Mouse (Mus musculus) myocyte (in vitro differentiated cells): ENCODE data around the gene Sh2d2a. TPM values are rescaled to one million over a fixed set of nuclear protein-coding genes. Genes with fewer than 3 reads are reported as not detected.
"Not testable (repeated sequence)": the region's sequence is repeated elsewhere in the genome, so short reads cannot be mapped to it uniquely, and the experiment has no call there.

ENCODE experiments used
- H3K27me3 ChIP-seq: one replicate; pipeline ENCODE4 v1.6.1; 2011; ENCODE audit not compliant: control insufficient read depth, insufficient read depth, insufficient read length
- H3K36me3 ChIP-seq: one replicate; pipeline ENCODE4 v1.6.1; 2011; ENCODE audit not compliant: control insufficient read depth, insufficient read depth
- H3K4me2 ChIP-seq: one replicate; pipeline ENCODE4 v1.6.1; 2011; ENCODE audit warnings: low read depth, control low read depth
- H3K4me3 ChIP-seq: one replicate; pipeline ENCODE4 v1.5.1; 2011; ENCODE audit warnings: mild to moderate bottlenecking, control low read depth, moderate library complexity
- H3K79me2 ChIP-seq: one replicate; pipeline ENCODE4 v1.6.1; 2011; ENCODE audit not compliant: control insufficient read depth, insufficient read depth
- H3ac ChIP-seq: one replicate; pipeline ENCODE4 v1.6.1; 2011; ENCODE audit not compliant: control insufficient read depth, insufficient read length
- CEBPB ChIP-seq: IDR thresholded peaks from 2 replicates; pipeline ENCODE4 v1.6.1; 2011; ENCODE audit warnings: mild to moderate bottlenecking, moderate library complexity; ENCODE audit not compliant: poor library complexity, insufficient read depth, severe bottlenecking
- E2F4 ChIP-seq: IDR thresholded peaks from one replicate; pipeline ENCODE4 v1.6.1; 2011; ENCODE audit warnings: mild to moderate bottlenecking, control low read depth, moderate library complexity; ENCODE audit not compliant: insufficient read depth
- MAX ChIP-seq: IDR thresholded peaks from one replicate; pipeline ENCODE4 v1.6.1; 2011; ENCODE audit warnings: low read depth, mild to moderate bottlenecking, control low read depth
- MYOD1 ChIP-seq, 3 experiments: IDR thresholded peaks; one replicate each; pipeline ENCODE4 v1.6.1; 2011; ENCODE audit warnings: control low read depth in 2 of 3, low read depth in 2 of 3, mild to moderate bottlenecking in 2 of 3, moderate library complexity in 1 of 3; ENCODE audit not compliant: insufficient read length in 2 of 3, control insufficient read depth in 1 of 3
- MYOG ChIP-seq, 3 experiments: IDR thresholded peaks; one replicate each; pipeline ENCODE4 v1.6.1; 2011; ENCODE audit warnings: control low read depth in 2 of 3, low read depth in 2 of 3, mild to moderate bottlenecking in 2 of 3; ENCODE audit not compliant: insufficient read length in 2 of 3, control insufficient read depth in 1 of 3, insufficient read depth in 1 of 3
- POLR2A ChIP-seq: IDR thresholded peaks from one replicate; pipeline ENCODE4 v1.6.1; 2011; ENCODE audit warnings: low read depth, mild to moderate bottlenecking, control low read depth, moderate library complexity; ENCODE audit not compliant: insufficient read length
- POLR2AphosphoS2 ChIP-seq: IDR thresholded peaks from one replicate; pipeline ENCODE4 v1.6.1; 2011; ENCODE audit warnings: low read depth, control low read depth; ENCODE audit not compliant: insufficient read length
- REST ChIP-seq: IDR thresholded peaks from one replicate; pipeline ENCODE4 v1.6.1; 2011; ENCODE audit warnings: mild to moderate bottlenecking, control low read depth, moderate library complexity; ENCODE audit not compliant: insufficient read depth, insufficient read length
- SRF ChIP-seq: IDR thresholded peaks from one replicate; pipeline ENCODE4 v1.6.1; 2011; ENCODE audit warnings: low read depth; ENCODE audit not compliant: control insufficient read depth, insufficient read length
- TCF12 ChIP-seq: IDR thresholded peaks from one replicate; pipeline ENCODE4 v1.6.1; 2011; ENCODE audit warnings: mild to moderate bottlenecking, control low read depth; ENCODE audit not compliant: poor library complexity, insufficient read depth, severe bottlenecking
- TCF3 ChIP-seq: IDR thresholded peaks from one replicate; pipeline ENCODE4 v1.6.1; 2011; ENCODE audit warnings: low read depth, control low read depth; ENCODE audit not compliant: insufficient read length
- USF1 ChIP-seq: IDR thresholded peaks from one replicate; pipeline ENCODE4 v1.6.1; 2011; ENCODE audit warnings: low read depth, mild to moderate bottlenecking, control low read depth, moderate library complexity
- polyA plus RNA-seq: library from polyadenylated mRNA; unstranded; fragments of >200 nt; fragmentation: generic; extraction: Trizol; gene quantifications from one replicate; pipeline ENCODE4 v1.2.1, GENCODE M21; 2012; ENCODE audit warnings: missing spikeins

Sh2d2a gene
- polyA plus RNA-seq, 1 experiment = not detected

GRCm38 (mm10) chr3:87884708-87885251, 38.2 kb downstream of the Sh2d2a start:
- peaks cover 51% of the 10 kb centered on the region for H3K79me2 ChIP-seq
- H3K27me3 ChIP-seq = no peaks in the 10 kb centered on the region
- TF ChIP-seq TCF3 (no peak), POLR2A (no peak), SRF (no peak), TCF12 (no peak), REST (no peak), CEBPB (no peak), POLR2AphosphoS2 (no peak), MYOG (IDR thresholded peaks at IDR 0.05; ENCODE audit: control insufficient read depth in 1 of 3, insufficient read depth in 1 of 3, insufficient read length in 2 of 3, low read depth in 2 of 3) (no peak), E2F4 (no peak), MYOD1 (IDR thresholded peaks at IDR 0.05; ENCODE audit: control insufficient read depth in 1 of 3, insufficient read length in 2 of 3, low read depth in 2 of 3) (no peak), USF1 (no peak), MAX (no peak)
- H3K36me3 ChIP-seq = peaks cover 11% of the 10 kb centered on the region
- H3K4me2 ChIP-seq = peak overlapping the region; percentile 89
- H3K4me3 ChIP-seq = peak overlapping the region; percentile 95
- peak overlapping the region; percentile 39 for H3ac ChIP-seq

GRCm38 (mm10) chr3:87885281-87886003, 38.9 kb downstream of the Sh2d2a start, which contains the start of gene Prcc:
TSS of gene Prcc (minus strand) at chr3:87885608.
- no peaks in the 10 kb centered on the region for H3K27me3 ChIP-seq
- TF ChIP-seq SRF (no peak), MAX (no peak), MYOG (IDR thresholded peaks at IDR 0.05; ENCODE audit: control insufficient read depth in 1 of 3, insufficient read depth in 1 of 3, insufficient read length in 2 of 3, low read depth in 2 of 3) (no peak), MYOD1 (IDR thresholded peaks at IDR 0.05; ENCODE audit: control insufficient read depth in 1 of 3, insufficient read length in 2 of 3, low read depth in 2 of 3) (no peak), POLR2AphosphoS2 (no peak), POLR2A (no peak), TCF3 (no peak), E2F4 (no peak), TCF12 (no peak)
- peak within 1 kb of the TSS; percentile 89 for H3K4me2 ChIP-seq
- H3K36me3 ChIP-seq = peaks cover 5% of the 10 kb centered on the region
- H3ac ChIP-seq = peak within 1 kb of the TSS; percentile 39
- peaks cover 44% of the 10 kb centered on the region for H3K79me2 ChIP-seq
- H3K4me3 ChIP-seq = peak within 1 kb of the TSS; percentile 95

GRCm38 (mm10) chr3:87886004-87886365, 39.4 kb downstream of the Sh2d2a start:
- TF ChIP-seq TCF12 (no peak), SRF (no peak), POLR2AphosphoS2 (no peak), TCF3 (no peak), CEBPB (no peak), REST (no peak), MYOG (IDR thresholded peaks at IDR 0.05; ENCODE audit: control insufficient read depth in 1 of 3, insufficient read depth in 1 of 3, insufficient read length in 2 of 3, low read depth in 2 of 3) (no peak), MYOD1 (IDR thresholded peaks at IDR 0.05; ENCODE audit: control insufficient read depth in 1 of 3, insufficient read length in 2 of 3, low read depth in 2 of 3) (no peak), MAX (no peak), POLR2A (no peak), USF1 (no peak), E2F4 (no peak)
- peak overlapping the region; percentile 73 for H3K4me2 ChIP-seq
- peak overlapping the region; percentile 95 for H3K4me3 ChIP-seq
- H3K27me3 ChIP-seq = no peaks in the 10 kb centered on the region
- H3ac ChIP-seq = no peak overlapping the region
- peaks cover 39% of the 10 kb centered on the region for H3K79me2 ChIP-seq
- H3K36me3 ChIP-seq = no peaks in the 10 kb centered on the region

GRCm38 (mm10) chr3:87886416-87886815, 39.9 kb downstream of the Sh2d2a start:
- peak overlapping the region; percentile 95 for H3K4me3 ChIP-seq

GRCm38 (mm10) chr3:87887400-87887799, 40.8 kb downstream of the Sh2d2a start:
- H3K4me2 ChIP-seq, H3K36me3 ChIP-seq, H3K4me3 ChIP-seq, H3ac ChIP-seq, H3K27me3 ChIP-seq: not testable (repeated sequence)
- peaks cover 25% of the 10 kb centered on the region for H3K79me2 ChIP-seq

More at GRCm38 (mm10) chr3:87886416-87886815, 39.9 kb downstream of the Sh2d2a start:
- TF ChIP-seq USF1 = no peak
- no peak for TF ChIP-seq POLR2A
- TF ChIP-seq MAX = no peak
- TF ChIP-seq E2F4 = no peak
- no peak for TF ChIP-seq MYOG (IDR thresholded peaks at IDR 0.05; ENCODE audit: control insufficient read depth in 1 of 3, insufficient read depth in 1 of 3, insufficient read length in 2 of 3, low read depth in 2 of 3)
- no peak for TF ChIP-seq POLR2AphosphoS2
- no peak for TF ChIP-seq SRF
- TF ChIP-seq TCF12 = no peak
- no peak for TF ChIP-seq REST
- TF ChIP-seq TCF3 = no peak
- TF ChIP-seq CEBPB = no peak
- no peak for TF ChIP-seq MYOD1 (IDR thresholded peaks at IDR 0.05; ENCODE audit: control insufficient read depth in 1 of 3, insufficient read length in 2 of 3, low read depth in 2 of 3)
- H3K27me3 ChIP-seq = no peaks in the 10 kb centered on the region
- no peaks in the 10 kb centered on the region for H3K36me3 ChIP-seq
- H3K4me2 ChIP-seq = peak overlapping the region; percentile 73
- no peak overlapping the region for H3ac ChIP-seq
- H3K79me2 ChIP-seq = peaks cover 34% of the 10 kb centered on the region
